Mouse (Mus musculus) forebrain, embryonic 14.5 days (tissue): ENCODE results near the gene Mtch1. TPM values are rescaled to one million over a fixed set of nuclear protein-coding genes. Genes with fewer than 3 reads are reported as not detected.
"Not testable (repeated sequence)": the region's sequence is repeated elsewhere in the genome, so short reads cannot be mapped to it uniquely, and the experiment has no call there.

ENCODE experiments used
- ATAC-seq: fragments of 200-750 bp; cut with Nextera tagmentation; 2 replicates; pipeline ENCODE4 v1.8.0; 2017; ENCODE audit warnings: mild to moderate bottlenecking, moderate library complexity
- DNase-seq: peaks from one replicate; pipeline ENCODE4 v3.0.0-alpha.2; 2015; ENCODE audit warnings: low spot score
- H3K27ac ChIP-seq: fragments of 300-500 bp; sonication (generic); 2 replicates; pipeline ENCODE4 v1.5.1; 2014; ENCODE audit warnings: low read depth, mild to moderate bottlenecking, control low read depth, low read length, moderate library complexity
- H3K27me3 ChIP-seq: fragments of 300-500 bp; sonication (generic); replicated peaks from 2 replicates; pipeline ENCODE4 v1.6.1; 2014; ENCODE audit warnings: low read length, control low read depth, mixed read lengths; ENCODE audit not compliant: control insufficient read depth, insufficient read depth
- H3K36me3 ChIP-seq: fragments of 300-500 bp; sonication (generic); 2 replicates; pipeline ENCODE4 v1.6.1; 2014; ENCODE audit warnings: low read length, control low read depth; ENCODE audit not compliant: control insufficient read depth, insufficient read depth
- H3K4me1 ChIP-seq: fragments of 300-500 bp; sonication (generic); 2 replicates; pipeline ENCODE4 v1.6.1; 2014; ENCODE audit warnings: antibody characterized with exemption, low read length, control low read depth; ENCODE audit not compliant: control insufficient read depth, insufficient read depth
- H3K4me2 ChIP-seq: fragments of 300-500 bp; sonication (generic); 2 replicates; pipeline ENCODE4 v1.6.1; 2014; ENCODE audit warnings: mild to moderate bottlenecking, control low read depth, low read length
- H3K4me3 ChIP-seq: fragments of 300-500 bp; sonication (generic); 2 replicates; pipeline ENCODE4 v1.5.1; 2014; ENCODE audit warnings: low read depth, low read length, control low read depth
- H3K9ac ChIP-seq: fragments of 300-500 bp; sonication (generic); 2 replicates; pipeline ENCODE4 v1.6.1; 2014; ENCODE audit warnings: mild to moderate bottlenecking, low read length, control low read depth, moderate library complexity
- H3K9me3 ChIP-seq: fragments of 300-500 bp; sonication (generic); replicated peaks from 2 replicates; pipeline ENCODE4 v1.6.1; 2016; ENCODE audit warnings: low read length, control low read depth, mixed read lengths; ENCODE audit not compliant: control insufficient read depth
- WGBS: fragments of 180-500 bp; shearing (Covaris S2); extraction: QIAGEN DNeasy Blood & Tissue Kit; methylation state at CpG from one replicate; pipeline ENCODE4 v1.1.7; 2014; 5-methylcytosine and 5-hydroxymethylcytosine counted together
- polyA plus RNA-seq: library from polyadenylated mRNA; unstranded; fragments of >200 nt; fragmentation: Nextera tagmentation; extraction: Ambion mirVana; gene quantifications from 2 replicates; pipeline ENCODE4 v1.2.1, GENCODE M21; 2014

Mtch1 gene
- polyA plus RNA-seq, 1 experiment from 2014 or later, result 521 TPM

DNA sequence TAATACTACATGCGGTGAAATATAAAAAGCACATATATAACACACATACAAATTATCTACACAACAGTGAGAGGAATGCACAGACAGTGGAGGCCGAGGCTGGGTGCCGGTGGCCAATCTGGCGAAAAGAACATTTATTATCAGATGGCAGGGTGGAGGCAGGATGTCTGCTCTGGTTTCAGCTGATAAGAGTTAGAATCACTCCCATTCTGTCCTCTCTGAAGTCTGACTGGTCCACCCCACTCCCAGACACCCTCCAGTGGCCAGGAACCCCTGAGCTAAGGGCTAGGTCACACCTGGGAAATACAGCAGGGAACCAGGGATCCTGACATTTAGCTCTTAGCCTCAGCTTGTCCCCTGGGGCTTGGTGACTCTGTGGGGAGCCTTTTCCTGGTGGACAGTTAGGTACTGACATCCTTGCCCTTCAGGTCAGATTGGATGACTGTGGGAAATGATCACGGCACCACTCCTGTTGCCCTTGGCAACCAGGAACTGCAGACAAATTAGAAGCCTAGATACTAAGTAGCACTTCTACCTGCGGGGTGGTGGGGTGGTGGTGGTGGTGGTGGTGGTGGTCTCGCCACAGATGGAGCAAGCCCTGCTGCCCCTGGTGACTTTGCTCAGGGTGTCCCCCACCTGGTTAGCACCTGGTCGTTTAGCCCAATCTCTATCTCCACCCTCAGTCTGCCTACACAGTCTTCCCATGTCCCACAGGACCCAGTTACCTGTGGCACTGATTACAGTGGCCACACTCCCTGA lies 27.7 kb downstream of the Mtch1 start:
- ATAC-seq, result no peak
- H3K9me3 ChIP-seq, result no peaks in the 10 kb centered on the region
- H3K27me3 ChIP-seq, result peaks cover 13% of the 10 kb centered on the region
- no peak overlapping the region for H3K4me2 ChIP-seq
- no peak overlapping the region for H3K27ac ChIP-seq
- no peaks in the 10 kb centered on the region for H3K36me3 ChIP-seq
- no peaks in the 10 kb centered on the region for H3K4me1 ChIP-seq
- no peak for DNase-seq
- no peak overlapping the region for H3K9ac ChIP-seq
- WGBS, result 76% methylated on average over 8 of the region's 8 CpGs
- H3K4me3 ChIP-seq, result no peak overlapping the region

DNA sequence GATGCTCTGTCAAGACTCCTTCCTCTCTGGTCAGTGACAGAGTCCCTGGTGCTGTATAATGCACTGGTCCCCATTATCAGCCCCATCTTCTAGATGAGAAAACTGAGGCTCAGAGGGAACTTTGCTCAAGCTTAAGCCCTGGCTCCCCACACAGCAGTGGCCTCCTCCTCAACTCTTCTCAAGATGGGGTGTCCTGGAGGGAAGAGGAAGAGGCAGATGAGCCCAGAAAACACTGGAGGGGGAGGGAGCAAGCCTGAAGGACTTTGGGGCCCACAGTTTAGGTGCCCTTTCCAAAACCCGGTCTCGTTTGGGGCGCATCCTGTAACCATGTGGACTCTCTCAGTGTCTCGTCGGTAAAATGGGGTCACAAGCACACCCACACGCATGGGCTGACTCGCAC lies 28.3 kb downstream of the Mtch1 start:
- H3K27ac ChIP-seq, result no peak overlapping the region
- H3K4me2 ChIP-seq, result no peak overlapping the region
- H3K27me3 ChIP-seq, result peaks cover 13% of the 10 kb centered on the region
- no peak for ATAC-seq
- DNase-seq, result no peak
- H3K9ac ChIP-seq, result no peak overlapping the region
- 88% methylated on average over 7 of the region's 7 CpGs for whole genome bisulfite sequencing
- H3K36me3 ChIP-seq, result no peaks in the 10 kb centered on the region
- H3K4me3 ChIP-seq, result no peak overlapping the region
- H3K4me1 ChIP-seq, result no peaks in the 10 kb centered on the region
- no peaks in the 10 kb centered on the region for H3K9me3 ChIP-seq

GRCm38 (mm10) chr17:29318731-29319250 lies 28.9 kb downstream of the Mtch1 start:
- no peak overlapping the region for H3K4me3 ChIP-seq
- peaks cover 13% of the 10 kb centered on the region for H3K27me3 ChIP-seq
- no peaks in the 10 kb centered on the region for H3K4me1 ChIP-seq
- no peaks in the 10 kb centered on the region for H3K36me3 ChIP-seq
- H3K27ac ChIP-seq, result no peak overlapping the region
- ATAC-seq (no peak), DNase-seq (no peak)
- no peak overlapping the region for H3K9ac ChIP-seq
- H3K4me2 ChIP-seq, result no peak overlapping the region
- no peaks in the 10 kb centered on the region for H3K9me3 ChIP-seq
- 57% methylated on average over 6 of the region's 6 CpGs for WGBS

DNA sequence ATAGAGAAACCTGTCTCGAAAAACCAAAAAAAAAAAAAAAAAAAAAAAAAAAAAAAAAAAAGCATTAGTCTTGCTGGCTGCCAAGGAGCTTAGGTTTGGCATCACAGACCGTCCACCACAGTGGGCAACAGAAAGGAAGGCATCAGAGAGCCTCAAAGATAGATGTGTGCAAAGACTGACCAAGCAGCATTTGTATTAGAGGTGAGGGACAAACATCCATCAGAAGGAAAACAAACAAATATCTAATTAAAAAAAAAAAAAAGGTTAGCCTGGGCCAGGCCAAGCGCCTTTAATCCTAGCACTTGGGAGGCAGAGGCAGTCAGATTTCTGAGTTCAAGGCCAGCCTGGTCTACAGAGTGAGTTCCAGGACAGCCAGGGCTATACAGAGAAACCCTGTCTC lies 30.4 kb downstream of the Mtch1 start, which contains the start of gene Pi16:
Gene Pi16 (plus strand): TSS at position 301 of the 400 bp plus-strand sequence.
- DNase-seq, H3K4me3 ChIP-seq, ATAC-seq, H3K27me3 ChIP-seq, H3K4me1 ChIP-seq, H3K27ac ChIP-seq, H3K4me2 ChIP-seq, H3K9ac ChIP-seq, H3K36me3 ChIP-seq, H3K9me3 ChIP-seq: not testable (repeated sequence)
- 90% methylated on average over 3 of the region's 3 CpGs for WGBS

- H3K9ac ChIP-seq, result no peak overlapping the region
- H3K9me3 ChIP-seq, result no peaks in the 10 kb centered on the region
- peaks cover 5% of the 10 kb centered on the region; the same call in 1 of the 2 replicates for H3K27me3 ChIP-seq
- no peak overlapping the region for H3K4me2 ChIP-seq
- no peaks in the 10 kb centered on the region for H3K36me3 ChIP-seq
- no peak overlapping the region for H3K4me3 ChIP-seq
- DNase-seq (no peak), ATAC-seq (no peak)
- 48% methylated on average over 3 of the region's 3 CpGs for WGBS
- H3K4me1 ChIP-seq, result no peaks in the 10 kb centered on the region
- no peak overlapping the region for H3K27ac ChIP-seq
Observed at GRCm38 (mm10) chr17:29316891-29317290, 30.8 kb downstream of the Mtch1 start.

GRCm38 (mm10) chr17:29315672-29316465 lies 31.9 kb downstream of the Mtch1 start:
- Histone ChIP-seq H3K4me3 (no peak overlapping the region), H3K9me3 (no peaks in the 10 kb centered on the region), H3K9ac (no peak overlapping the region), H3K36me3 (no peaks in the 10 kb centered on the region), H3K27me3 (no peaks in the 10 kb centered on the region), H3K27ac (no peak overlapping the region), H3K4me1 (no peaks in the 10 kb centered on the region), H3K4me2 (no peak overlapping the region)
- DNase-seq, result no peak
- 49% methylated on average over 9 of the region's 9 CpGs for WGBS
- ATAC-seq, result no peak

DNA sequence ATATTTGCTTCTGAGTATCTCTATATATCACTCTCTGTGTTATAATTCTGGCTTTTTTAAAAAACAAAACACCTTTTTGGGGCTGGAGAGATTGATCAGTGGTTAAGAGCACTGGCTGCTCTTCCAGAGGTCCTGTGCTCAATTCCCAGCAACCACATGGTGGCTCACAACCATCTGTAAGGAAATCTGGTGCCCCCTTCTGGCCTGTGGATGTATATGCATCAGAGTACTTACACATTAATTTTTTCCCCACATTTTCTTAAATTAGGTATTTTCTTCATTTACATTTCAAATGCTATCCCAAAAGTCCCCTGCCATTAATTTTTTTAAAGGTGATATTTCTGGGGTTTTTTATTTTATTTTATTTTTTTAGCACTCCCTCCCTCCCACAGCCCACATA lies 34.4 kb downstream of the Mtch1 start:
- Histone ChIP-seq H3K9me3 (no peaks in the 10 kb centered on the region), H3K9ac (no peak overlapping the region), H3K4me3 (no peak overlapping the region), H3K4me2 (no peak overlapping the region), H3K4me1 (no peaks in the 10 kb centered on the region), H3K27ac (no peak overlapping the region), H3K36me3 (no peaks in the 10 kb centered on the region), H3K27me3 (no peaks in the 10 kb centered on the region)
- ATAC-seq (no peak), DNase-seq (no peak)

- DNase-seq (no peak), ATAC-seq (no peak)
- H3K9ac ChIP-seq, result no peak overlapping the region
- no peaks in the 10 kb centered on the region for H3K9me3 ChIP-seq
- H3K27me3 ChIP-seq, result no peaks in the 10 kb centered on the region
- WGBS, result 87% methylated on average over 2 of the region's 2 CpGs
- H3K4me1 ChIP-seq, result no peaks in the 10 kb centered on the region
- no peaks in the 10 kb centered on the region for H3K36me3 ChIP-seq
- no peak overlapping the region for H3K4me3 ChIP-seq
- no peak overlapping the region for H3K4me2 ChIP-seq
- H3K27ac ChIP-seq, result no peak overlapping the region
Observed at GRCm38 (mm10) chr17:29312082-29312481, 35.7 kb downstream of the Mtch1 start.

- Histone ChIP-seq H3K4me1 (no peaks in the 10 kb centered on the region), H3K9ac (no peak overlapping the region), H3K4me3 (no peak overlapping the region), H3K9me3 (no peaks in the 10 kb centered on the region), H3K36me3 (no peaks in the 10 kb centered on the region), H3K27me3 (no peaks in the 10 kb centered on the region), H3K27ac (no peak overlapping the region), H3K4me2 (no peak overlapping the region)
- DNase-seq (no peak), ATAC-seq (no peak)
- 92% methylated on average over 8 of the region's 8 CpGs for WGBS
Observed at GRCm38 (mm10) chr17:29311602-29312001, 36.1 kb downstream of the Mtch1 start.
